Mouse (Mus musculus): ENCODE measurements around the gene Emc10.

DNA sequence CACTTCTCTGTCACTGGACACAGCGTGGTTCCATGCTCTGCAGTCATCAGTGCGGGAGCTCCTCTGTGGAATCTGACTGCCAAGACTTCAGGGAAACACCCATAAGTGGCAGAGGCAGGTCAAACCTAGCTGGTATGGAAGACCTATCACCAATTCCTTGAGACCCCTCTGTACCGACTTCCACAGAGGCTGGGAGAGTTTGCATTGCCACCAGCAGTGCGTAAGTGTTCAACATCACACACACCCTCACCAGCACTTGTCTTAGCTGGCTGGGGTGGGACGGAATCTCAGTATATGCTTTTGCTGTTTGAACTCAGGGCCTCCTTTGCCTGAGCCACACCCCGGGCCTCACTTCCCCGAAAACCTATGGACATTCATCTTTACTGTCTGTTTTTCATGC lies 8.4 kb downstream of the Emc10 start:
- TF ChIP-seq CTCF (IDR thresholded peaks at IDR 0.05; ENCODE audit: borderline replicate concordance, insufficient read depth, low read length) (no peak), POLR2A (IDR thresholded peaks at IDR 0.05; ENCODE audit: low read depth, low read length) (no peak)

All from embryonic fibroblast, embryonic 13.5 days (primary cell).